Mouse (Mus musculus) c-Kit-negative CD71-positive TER-119-positive erythroid progenitor cells, embryonic 14.5 days (primary cell): Measurements from ENCODE around the gene 3100002H09Rik.

Experiments used
- DNase-seq: peaks from one replicate; pipeline ENCODE4 v3.0.0-alpha.2; 2013; ENCODE audit warnings: low read depth, low spot score

3100002H09Rik gene

GRCm38 (mm10) chr4:124610703-124611102 is at the start of gene 3100002H09Rik:
Gene 3100002H09Rik, minus strand, starts transcription at chr4:124610803.
- DNase-seq, result no peak

GRCm38 (mm10) chr4:124659251-124660217 is 48.9 kb upstream of the 3100002H09Rik start:
- DNase-seq, result no peak

- no peak for DNase-seq
Observed at GRCm38 (mm10) chr4:124658412-124658851, 47.8 kb upstream of the 3100002H09Rik start.

- DNase-seq, result no peak
Observed at GRCm38 (mm10) chr4:124657781-124658180, 47.2 kb upstream of the 3100002H09Rik start.

- no peak for DNase-seq
Observed at GRCm38 (mm10) chr4:124656854-124657650, 46.4 kb upstream of the 3100002H09Rik start.

GRCm38 (mm10) chr4:124656518-124656853 is 45.9 kb upstream of the 3100002H09Rik start, which contains the start of gene Pou3f1:
Gene Pou3f1, plus strand, starts transcription at chr4:124656807.
- DNase-seq, result no peak

GRCm38 (mm10) chr4:124652886-124653285 is 42.3 kb upstream of the 3100002H09Rik start:
- no peak for DNase-seq

- DNase-seq, result no peak
Observed at GRCm38 (mm10) chr4:124647909-124648308, 37.3 kb upstream of the 3100002H09Rik start.

- no peak for DNase-seq
Observed at GRCm38 (mm10) chr4:124646591-124646990, 36.0 kb upstream of the 3100002H09Rik start.

GRCm38 (mm10) chr4:124644974-124645433 is 34.4 kb upstream of the 3100002H09Rik start:
- DNase-seq, result peak; percentile 28

- DNase-seq, result no peak
Observed at GRCm38 (mm10) chr4:124643859-124644258, 33.3 kb upstream of the 3100002H09Rik start.

- no peak for DNase-seq
Observed at GRCm38 (mm10) chr4:124639715-124640114, 29.1 kb upstream of the 3100002H09Rik start.

GRCm38 (mm10) chr4:124633281-124633680 is 22.7 kb upstream of the 3100002H09Rik start:
- DNase-seq, result no peak

GRCm38 (mm10) chr4:124632856-124633255 is 22.3 kb upstream of the 3100002H09Rik start:
- no peak for DNase-seq

GRCm38 (mm10) chr4:124631456-124631855 is 20.9 kb upstream of the 3100002H09Rik start:
- no peak for DNase-seq

GRCm38 (mm10) chr4:124626836-124627235 is 16.2 kb upstream of the 3100002H09Rik start:
- no peak for DNase-seq

GRCm38 (mm10) chr4:124624111-124624581 is 13.5 kb upstream of the 3100002H09Rik start:
- DNase-seq, result no peak

GRCm38 (mm10) chr4:124622566-124622965 is 12.0 kb upstream of the 3100002H09Rik start:
- DNase-seq, result no peak

GRCm38 (mm10) chr4:124621406-124621805 is 10.8 kb upstream of the 3100002H09Rik start:
- DNase-seq, result no peak

GRCm38 (mm10) chr4:124618599-124618998 is 8.0 kb upstream of the 3100002H09Rik start:
- DNase-seq, result no peak

GRCm38 (mm10) chr4:124616636-124617035 is 6.0 kb upstream of the 3100002H09Rik start:
- DNase-seq, result no peak

GRCm38 (mm10) chr4:124615986-124616385 is 5.4 kb upstream of the 3100002H09Rik start:
- DNase-seq, result no peak
